Mouse (Mus musculus) thymus, adult 2 months (tissue): ENCODE data around the gene Gm49601.

Experiments
- CTCF ChIP-seq: fragments of 200-500 bp; IDR thresholded peaks from 2 replicates; pipeline ENCODE4 v1.5.1; 2012; ENCODE audit warnings: mild to moderate bottlenecking, control low read depth, low read length, moderate library complexity, borderline replicate concordance; ENCODE audit not compliant: control insufficient read depth, poor library complexity, insufficient read depth; ENCODE audit errors: extremely low read depth
- POLR2A ChIP-seq: fragments of 200-500 bp; IDR thresholded peaks from 2 replicates; pipeline ENCODE4 v1.6.1; 2012; ENCODE audit warnings: mild to moderate bottlenecking, low read length, control low read depth, moderate library complexity; ENCODE audit not compliant: control insufficient read depth, poor library complexity, insufficient read depth; ENCODE audit errors: extremely low read depth

DNA sequence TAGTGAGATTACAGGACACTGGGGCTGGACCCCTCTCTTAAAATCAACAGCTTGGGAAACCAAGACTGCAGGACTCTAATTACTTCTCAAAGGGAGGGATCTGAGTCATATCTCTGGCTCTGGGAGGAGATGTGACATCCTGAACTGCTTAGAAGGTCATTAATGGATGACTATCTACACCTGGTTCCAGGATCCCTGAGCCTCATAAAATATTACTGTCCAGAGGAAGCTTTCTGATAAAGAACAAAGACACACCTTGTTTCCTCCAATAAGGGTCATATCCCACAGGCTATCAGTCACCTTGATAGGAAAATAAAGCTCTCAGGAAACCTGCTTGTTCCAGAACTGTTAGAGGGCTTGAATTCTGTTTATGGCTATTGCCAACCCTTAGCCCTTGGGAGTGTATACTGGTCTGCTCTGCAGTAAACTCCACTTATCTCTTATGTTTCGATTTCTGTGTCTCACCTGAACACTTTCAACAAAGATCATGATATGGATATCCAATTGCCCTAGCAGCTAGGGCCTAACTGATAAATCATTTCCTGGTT lies 13.2 kb upstream of the Gm49601 start:
- TF ChIP-seq POLR2A (no peak), CTCF (no peak)
